Mouse (Mus musculus) erythroblast, embryonic 14.5 days (primary cell): ENCODE measurements around the gene Slc35f5.

Source experiments
- GATA1 ChIP-seq: IDR thresholded peaks from 2 replicates; pipeline ENCODE4 v1.6.1; 2012; ENCODE audit warnings: low read length, inconsistent platforms, mixed read lengths
- TAL1 ChIP-seq: IDR thresholded peaks from 3 replicates; pipeline ENCODE4 v1.6.1; 2012; ENCODE audit warnings: low read length, inconsistent platforms, mixed read lengths

- TF ChIP-seq GATA1: no peak
- no peak for TF ChIP-seq TAL1
Measured at GRCm38 (mm10) chr1:125539312-125539711, 21.1 kb upstream of the Slc35f5 start.
